Mouse (Mus musculus) fat pad, adult 2 months (tissue): ENCODE results near the gene A630001G21Rik.

ENCODE experiments used
- DNase-seq: peaks from one replicate; pipeline ENCODE4 v3.0.0-alpha.2; 2011; ENCODE audit warnings: low read depth, low spot score; ENCODE audit errors: extremely low read depth

The A630001G21Rik gene

DNA sequence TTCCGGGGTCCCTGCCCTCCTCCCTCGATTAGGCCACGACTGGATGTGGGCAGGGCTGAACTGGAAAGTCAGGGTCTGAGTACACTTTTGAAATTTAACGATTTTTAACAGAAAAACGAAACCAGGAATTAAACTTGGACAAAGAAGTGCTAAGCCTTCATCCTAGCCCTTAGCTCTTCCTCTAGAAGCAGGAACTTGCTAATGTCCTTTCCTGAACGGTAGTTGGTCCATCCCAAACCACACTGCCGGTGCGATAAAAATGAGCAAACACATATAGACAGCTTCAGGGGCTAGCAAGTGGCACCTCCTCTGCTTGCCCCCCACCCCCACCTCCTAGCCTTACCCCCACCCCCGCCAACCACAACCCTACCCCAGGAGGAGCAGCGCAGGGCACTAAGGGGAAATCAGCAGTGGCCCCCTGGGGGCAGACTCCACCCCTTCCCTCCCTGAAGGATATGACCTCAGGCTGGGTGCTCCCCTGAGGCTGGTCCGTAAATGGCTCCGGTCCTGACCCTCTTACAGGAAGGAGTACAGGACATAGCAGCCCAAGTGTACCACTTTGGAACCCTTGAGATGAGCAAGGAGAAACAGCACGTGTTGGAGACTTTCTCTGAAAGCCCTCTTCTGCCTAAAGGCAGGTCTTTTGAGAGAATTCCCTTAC is 42.9 kb downstream of the A630001G21Rik start:
- DNase-seq: no peak

GRCm38 (mm10) chr1:85734511-85734910 is 43.9 kb downstream of the A630001G21Rik start:
- DNase-seq: no peak

DNA sequence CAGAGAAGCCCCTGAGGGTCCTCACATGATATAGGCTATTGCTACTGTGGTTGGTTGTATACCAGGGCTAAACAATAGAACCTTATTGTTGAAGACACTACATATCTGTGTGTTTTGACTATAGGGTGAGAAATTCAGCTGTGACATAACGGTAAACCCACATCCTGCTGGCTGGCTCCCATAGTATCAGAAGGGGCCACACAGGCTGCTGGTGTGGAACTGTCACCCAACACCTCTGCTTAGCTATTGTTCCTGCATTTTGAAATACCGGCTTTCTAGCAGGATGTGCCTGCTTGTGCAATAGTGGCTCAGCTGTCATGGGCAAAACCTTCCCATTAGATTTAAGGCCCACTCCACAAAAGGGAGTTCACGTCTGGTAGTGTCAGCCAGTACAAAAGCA is 45.9 kb downstream of the A630001G21Rik start:
- no peak for DNase-seq

- DNase-seq: no peak
Observed at GRCm38 (mm10) chr1:85730471-85730870, 48.0 kb downstream of the A630001G21Rik start.

- no peak for DNase-seq
Observed at GRCm38 (mm10) chr1:85720220-85720893, 58.1 kb downstream of the A630001G21Rik start.

GRCm38 (mm10) chr1:85719049-85719448 is 59.4 kb downstream of the A630001G21Rik start:
- DNase-seq: no peak

- no peak for DNase-seq
Observed at GRCm38 (mm10) chr1:85716447-85717027, 61.9 kb downstream of the A630001G21Rik start.

GRCm38 (mm10) chr1:85714501-85714900 is 63.9 kb downstream of the A630001G21Rik start:
- DNase-seq: no peak

DNA sequence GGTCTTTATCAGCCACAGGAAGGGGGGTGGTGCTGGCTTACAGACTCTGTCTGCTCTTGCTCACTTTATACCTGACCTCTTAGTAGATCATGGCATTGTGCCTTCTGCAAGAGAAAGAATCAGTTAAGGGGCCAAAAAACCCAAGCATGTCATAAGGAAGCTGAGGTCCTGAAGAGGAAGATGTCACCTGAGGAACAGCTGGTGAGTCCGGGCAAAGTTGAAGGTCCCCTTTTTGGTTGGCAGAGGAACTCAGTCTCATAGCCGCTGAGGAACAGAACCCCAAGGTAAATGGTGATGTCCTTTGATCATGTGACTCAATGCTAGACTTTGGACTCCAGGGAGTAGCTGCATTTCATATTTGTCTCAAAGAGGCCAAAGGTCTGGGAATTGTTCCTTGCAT is 71.7 kb downstream of the A630001G21Rik start:
- DNase-seq: no peak

DNA sequence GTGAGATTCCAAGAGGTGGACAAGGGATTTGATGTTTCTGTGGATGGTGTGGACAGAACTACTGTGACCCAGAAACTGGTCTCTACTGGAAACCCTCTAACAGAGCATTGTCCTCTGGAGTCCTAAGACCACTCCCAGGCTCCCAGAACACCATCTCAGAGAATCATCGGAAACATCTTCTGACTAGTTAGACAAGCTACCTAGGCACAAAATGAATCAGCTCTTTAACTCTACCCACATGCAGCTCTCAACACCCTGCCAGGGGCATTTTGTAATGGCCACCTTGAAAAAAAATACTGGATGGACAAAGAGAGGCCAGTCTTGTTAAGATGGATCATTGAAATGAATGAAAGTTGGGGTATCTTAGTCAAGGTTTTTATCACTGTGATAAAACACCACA is 72.9 kb downstream of the A630001G21Rik start:
- no peak for DNase-seq

- DNase-seq: no peak
Observed at GRCm38 (mm10) chr1:85703245-85704186, 74.9 kb downstream of the A630001G21Rik start.

DNA sequence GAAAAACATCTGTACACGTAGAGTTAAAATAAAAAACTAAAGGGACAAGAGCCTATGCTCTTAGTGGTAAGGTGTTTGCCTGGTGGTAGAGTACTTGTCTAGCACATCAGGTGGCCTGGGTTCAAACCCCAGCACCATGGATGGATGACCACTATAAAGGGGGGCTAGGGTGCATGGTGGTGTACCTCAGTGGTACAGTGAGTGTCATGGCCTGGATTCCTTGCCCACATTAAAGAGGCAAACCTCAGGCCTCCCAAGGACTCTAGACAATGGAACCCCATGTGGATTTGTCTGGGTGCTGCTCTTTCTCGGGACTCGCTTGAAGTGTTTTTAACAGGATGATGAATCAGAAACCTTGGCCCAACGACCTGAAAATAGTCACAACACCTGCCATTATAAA is 75.9 kb downstream of the A630001G21Rik start:
- no peak for DNase-seq

DNA sequence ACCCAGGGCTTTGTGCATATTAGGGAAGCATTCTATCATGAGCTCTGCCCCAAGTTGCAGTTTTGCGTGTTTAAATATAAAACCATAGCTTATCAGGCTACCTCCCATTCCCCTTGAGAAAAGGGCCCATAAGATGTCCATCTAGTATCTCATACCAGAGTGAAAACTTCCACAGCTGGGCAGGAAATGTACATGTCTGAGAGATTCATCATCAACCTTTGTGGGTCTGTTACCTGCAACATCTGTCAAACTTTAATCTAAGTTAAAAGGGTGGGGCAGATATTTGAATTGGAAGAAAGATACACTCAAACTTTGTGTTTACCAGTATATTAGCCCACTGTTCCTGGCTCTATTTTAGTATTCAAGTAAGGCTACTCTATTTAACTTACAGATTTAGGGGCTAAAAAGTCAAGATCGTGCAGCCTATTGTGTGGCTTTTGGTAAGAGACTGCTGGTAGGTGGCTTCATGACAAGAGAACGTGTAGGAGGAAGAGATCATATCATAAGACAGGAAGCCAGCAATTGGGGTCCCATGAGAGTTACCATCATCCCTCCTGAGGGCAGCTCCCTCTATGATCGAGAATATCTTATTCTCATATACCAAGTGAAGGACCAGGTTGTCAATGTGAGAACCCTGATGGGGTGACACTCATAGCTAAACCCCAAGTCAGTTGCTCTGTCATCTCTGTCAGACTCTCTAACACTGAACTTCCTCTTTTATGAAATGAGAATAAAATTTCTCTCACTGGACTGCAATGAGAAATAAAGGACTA is 80.5 kb downstream of the A630001G21Rik start:
- no peak for DNase-seq

DNA sequence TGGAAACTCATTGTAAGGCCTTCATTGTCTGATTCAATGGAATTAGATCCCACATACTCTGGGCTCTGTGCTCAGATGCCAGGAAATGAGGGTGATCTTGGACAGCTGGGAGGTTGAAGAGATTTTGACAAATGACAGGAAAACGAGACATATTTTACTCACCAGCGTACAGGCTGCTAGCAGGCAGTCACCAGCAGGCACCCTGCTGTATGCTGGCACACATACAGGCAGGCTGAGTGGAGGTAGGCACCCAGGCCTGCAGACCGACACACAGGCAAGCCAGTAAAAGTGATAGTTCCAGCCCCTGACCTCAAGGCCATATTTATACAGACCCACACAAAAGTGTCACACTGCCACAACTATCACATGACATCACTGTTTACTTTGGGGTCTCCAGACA is 82.8 kb downstream of the A630001G21Rik start:
- DNase-seq: no peak

DNA sequence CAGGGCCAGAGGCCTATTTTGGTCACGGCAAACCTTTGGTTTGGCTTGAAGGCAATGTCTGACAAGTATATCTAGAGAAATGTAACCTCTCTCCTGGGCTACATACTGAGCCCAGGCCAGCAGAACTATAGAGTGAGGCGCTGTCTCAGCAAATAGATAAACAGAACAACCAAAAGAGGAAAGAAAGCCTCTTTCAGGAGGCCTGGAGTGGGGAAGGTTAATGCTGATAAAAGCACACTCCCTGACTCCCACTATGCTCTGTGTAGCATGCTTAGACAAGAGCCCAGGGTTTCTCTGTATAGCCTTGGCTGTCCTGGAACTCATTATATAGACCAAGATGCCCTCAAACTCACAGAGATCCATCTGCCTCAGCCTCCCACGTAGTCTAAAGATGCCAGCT is 85.2 kb downstream of the A630001G21Rik start:
- no peak for DNase-seq

- no peak for DNase-seq
Observed at GRCm38 (mm10) chr1:85692281-85692680, 86.2 kb downstream of the A630001G21Rik start.

GRCm38 (mm10) chr1:85690544-85690943 is 87.9 kb downstream of the A630001G21Rik start:
- no peak for DNase-seq

- no peak for DNase-seq
Observed at GRCm38 (mm10) chr1:85687346-85687745, 91.1 kb downstream of the A630001G21Rik start.

DNA sequence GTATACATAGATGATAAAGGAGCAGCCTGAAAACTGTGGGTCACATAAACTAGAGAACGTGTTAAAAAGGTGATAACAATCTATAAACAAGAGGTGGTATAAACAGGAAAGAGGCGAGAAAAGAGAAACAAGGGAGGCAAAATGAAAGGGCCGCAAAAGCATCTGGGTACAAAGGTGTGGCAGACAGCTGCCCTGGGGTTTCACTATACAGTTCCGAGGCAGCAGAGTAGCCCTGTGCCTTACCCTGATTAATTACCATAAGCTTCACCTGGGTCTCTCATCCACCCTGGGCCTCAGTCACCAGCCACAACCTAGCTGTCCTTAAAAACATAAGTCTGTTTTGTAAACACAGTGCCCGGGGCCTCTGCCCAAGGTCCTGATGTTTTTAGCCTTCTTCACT is 91.8 kb downstream of the A630001G21Rik start:
- DNase-seq: no peak

- no peak for DNase-seq
Observed at GRCm38 (mm10) chr1:85680226-85680625, 98.2 kb downstream of the A630001G21Rik start.
